Mouse (Mus musculus) CD4-positive, CD25-positive, alpha-beta regulatory T cell, adult 2 months (primary cell): ENCODE results near the gene Pias4.

Experiments
- DNase-seq: peaks from one replicate; pipeline ENCODE4 v3.0.0-alpha.2; 2012; ENCODE audit warnings: low read depth, low spot score

Gene Pias4

DNA sequence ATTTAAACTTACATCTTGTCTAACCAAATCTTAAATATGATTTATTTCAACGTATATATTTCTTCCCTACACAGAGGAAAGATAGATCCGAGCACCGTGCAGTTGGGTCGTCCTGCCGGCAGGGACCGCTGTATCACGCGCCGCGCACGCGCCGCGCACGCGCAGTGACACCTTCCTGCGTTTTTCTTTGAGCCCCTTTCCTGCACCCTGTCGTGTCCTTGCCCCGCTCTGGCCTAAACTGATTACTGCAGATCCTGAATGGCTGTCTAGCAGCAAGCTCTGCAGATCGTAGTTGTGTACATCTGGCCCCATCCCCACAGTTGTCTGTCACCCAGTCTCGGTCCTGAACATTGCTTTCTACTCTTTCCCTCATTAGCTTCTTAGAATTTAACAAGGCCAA is 5.4 kb upstream of the Pias4 start:
- peak; percentile 93 for DNase-seq

- DNase-seq, result peak; percentile 76
Measured at GRCm38 (mm10) chr10:81169411-81169900, 1.7 kb upstream of the Pias4 start.

GRCm38 (mm10) chr10:81168521-81169244 is 960 bp upstream of the Pias4 start:
- peak; percentile 89 for DNase-seq

DNA sequence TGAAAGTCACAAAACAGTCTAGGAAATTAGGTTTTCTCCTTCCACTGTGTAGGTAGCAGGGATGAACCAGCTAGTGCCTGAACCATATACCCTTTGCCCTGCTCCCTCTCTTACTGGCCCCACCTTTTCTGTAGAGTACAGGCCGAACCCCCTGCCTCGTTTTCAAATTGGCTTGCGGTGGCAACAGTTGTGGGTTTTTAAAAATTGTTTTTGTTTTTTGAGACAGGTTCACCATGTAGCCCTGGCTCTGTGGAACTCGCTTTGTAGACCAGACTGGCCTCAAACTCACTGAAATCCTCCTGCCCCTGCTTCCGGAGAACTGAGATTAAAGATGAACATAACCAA is 336 bp upstream of the Pias4 start:
- no peak for DNase-seq

DNA sequence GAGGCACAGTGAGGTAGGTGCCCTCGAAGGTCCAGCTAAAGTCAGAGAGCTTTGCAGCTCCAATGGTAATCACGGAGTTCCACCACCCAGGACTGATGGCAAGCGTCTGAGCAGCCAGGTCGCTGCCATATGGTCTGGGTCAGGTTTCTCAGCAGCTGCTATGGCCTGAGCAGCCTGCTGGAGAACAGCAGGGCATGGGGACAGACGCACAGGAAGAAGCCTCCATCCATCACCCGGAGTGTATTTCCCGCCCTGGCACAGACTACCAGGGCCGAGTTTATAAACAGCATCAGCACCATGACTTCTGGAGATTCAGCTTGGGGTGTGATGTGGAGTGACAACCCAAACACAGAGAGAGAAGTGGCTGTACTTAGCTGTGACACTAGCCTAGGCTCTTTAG is 2.6 kb downstream of the Pias4 start:
- DNase-seq, result no peak

GRCm38 (mm10) chr10:81162318-81162652 is 5.4 kb downstream of the Pias4 start:
- DNase-seq, result no peak

DNA sequence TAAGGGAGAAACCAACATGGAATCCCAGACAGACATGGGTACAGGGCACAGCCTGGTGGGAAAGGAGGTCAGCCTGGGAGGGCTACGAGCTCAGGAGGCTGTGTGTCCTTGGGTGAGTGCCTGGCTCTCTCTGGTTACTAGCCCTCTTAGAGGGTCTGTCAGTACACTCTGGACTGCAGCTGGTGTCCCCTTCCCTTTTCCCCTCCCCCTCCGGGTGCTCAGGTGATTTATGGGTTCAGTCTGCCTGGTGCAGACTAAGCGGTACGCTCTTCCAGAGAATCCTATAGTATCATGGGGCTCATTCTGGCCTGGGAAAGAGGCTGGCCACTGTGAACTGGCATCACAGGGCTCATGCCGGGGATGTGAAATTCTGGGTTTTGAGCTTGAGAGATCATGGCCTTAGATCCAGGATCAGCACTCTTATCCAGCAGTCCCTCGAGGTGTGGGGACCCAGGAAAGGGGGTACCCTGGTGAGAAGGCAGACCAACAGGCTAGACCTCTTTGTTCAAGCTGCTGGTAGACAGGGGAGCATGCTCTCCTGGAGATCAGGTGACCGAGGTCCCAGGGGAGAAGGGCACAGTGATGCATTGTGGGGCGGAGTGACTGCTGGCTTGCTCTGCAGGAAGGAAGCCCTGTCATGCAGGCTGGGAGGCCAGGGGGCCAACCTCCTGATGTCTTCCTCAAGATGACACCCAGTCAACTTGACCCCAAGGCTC is 6.0 kb downstream of the Pias4 start:
- no peak for DNase-seq

GRCm38 (mm10) chr10:81154736-81155135 is 13.0 kb downstream of the Pias4 start:
- no peak for DNase-seq

DNA sequence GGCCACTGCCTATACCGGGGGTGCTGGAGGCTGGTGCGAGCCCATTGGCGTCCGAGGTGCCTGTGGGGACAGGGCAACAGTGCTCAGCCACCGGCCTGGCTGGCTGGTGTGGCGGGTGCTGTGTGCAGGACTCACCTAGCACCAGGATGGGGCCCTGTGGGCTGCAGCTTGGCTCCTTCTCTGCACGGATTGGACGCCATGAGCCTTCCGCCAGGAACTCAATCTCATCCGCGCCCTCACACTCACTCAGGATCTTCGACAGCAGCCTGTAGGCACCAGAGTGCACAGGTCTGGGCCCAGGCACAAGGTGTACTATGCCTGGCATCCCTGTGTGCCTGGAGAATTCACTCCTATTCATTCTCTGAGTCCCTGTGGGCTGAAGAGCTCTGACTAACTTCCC is 13.4 kb downstream of the Pias4 start:
- DNase-seq, result no peak

DNA sequence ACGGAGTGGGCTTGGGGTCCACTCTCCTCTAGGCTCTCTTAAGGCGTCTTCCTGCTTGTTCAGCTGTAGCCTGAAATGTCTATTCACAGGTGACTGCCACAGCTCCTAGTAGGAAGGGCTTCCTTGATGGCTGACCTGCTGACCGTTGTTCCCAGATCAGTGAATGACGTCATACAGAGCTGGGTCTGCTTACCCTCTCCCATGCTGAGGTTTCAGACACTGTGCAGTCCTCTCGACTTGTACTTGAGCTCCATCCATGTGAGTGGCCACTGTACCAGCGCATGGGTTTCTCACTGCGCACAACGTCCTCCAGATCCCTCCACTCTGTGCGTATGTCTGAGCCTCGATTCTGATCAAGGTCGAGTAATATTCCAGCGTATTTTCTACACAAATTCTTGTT is 15.1 kb downstream of the Pias4 start:
- no peak for DNase-seq

DNA sequence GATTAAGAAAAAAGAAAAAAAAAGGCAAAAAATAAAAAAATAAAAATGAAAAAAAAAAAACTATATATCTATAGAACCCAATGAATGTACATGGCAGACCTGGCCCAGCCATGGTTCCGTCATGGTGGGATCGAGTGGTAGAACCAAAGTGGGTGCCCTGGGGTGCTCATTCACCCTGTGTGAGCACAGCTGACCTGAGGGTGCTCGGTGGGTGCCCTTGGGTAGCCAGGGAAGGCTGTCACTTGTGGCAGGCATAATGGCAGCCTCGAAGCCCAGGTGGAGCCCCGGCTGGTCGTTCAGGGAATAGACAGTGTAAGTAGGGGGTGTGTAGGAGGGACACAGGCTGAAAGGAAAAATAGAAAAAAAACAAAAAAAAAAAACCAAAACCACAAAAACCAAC is 16.5 kb downstream of the Pias4 start:
- DNase-seq, result no peak

DNA sequence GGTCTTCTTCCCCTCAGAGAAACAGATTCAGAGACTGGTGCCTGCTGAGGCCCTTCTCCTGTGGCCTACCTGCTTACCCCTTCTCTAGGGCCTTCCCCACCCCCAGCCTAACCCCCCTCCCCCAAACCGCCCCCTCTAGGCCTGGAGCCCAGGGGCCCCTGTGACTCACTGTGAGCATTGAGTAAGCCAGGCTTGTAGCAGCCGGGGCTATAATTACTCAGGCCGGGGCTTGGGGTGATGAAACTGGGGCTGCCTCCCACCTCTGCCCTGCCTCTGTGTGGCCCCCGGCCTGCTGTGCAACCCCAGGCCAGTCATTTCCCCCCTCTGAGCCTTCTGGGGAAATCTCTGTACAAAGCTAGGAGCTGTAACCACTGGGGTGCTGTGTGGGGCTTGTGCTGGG is 21.4 kb downstream of the Pias4 start:
- DNase-seq, result no peak

DNA sequence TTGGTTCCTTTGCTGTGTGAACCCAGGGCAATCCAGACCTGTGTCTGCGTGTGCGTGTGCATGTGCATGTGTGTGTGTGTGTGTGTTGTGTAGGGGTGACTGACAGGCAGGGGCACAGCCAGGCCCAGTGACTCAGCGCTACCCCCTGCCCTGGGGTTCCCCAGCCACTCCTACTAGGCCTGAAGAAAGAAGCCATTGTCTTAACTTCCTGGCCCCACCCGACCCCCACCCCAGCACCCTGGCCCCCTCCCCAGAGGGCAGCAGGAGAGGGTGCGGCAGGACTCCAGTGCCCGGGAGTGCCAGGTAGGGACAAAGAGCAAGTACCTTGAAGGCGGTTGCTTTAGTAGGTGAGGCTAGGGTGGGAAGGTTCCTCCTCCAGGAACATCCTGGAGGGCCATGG is 21.9 kb downstream of the Pias4 start:
- no peak for DNase-seq

DNA sequence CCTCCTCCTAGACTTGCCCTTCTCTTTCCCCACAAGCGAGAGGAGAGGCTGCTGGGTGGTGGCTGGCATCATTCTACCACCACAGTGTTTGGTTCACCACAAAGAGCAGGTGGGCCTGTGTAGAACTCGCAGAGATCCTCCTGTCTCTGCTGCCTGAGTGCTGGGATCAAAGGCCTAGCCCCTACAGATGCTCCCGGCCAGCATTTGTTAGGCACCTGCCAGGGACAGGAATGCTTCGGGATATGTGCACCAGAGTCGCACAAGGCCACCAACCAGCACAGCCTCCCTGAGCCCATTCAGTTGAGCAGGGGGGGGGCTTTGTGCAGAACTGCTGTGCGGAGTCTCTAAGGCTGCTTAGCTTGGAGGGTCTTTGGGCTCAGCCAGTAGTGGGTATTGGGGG is 22.4 kb downstream of the Pias4 start:
- no peak for DNase-seq

DNA sequence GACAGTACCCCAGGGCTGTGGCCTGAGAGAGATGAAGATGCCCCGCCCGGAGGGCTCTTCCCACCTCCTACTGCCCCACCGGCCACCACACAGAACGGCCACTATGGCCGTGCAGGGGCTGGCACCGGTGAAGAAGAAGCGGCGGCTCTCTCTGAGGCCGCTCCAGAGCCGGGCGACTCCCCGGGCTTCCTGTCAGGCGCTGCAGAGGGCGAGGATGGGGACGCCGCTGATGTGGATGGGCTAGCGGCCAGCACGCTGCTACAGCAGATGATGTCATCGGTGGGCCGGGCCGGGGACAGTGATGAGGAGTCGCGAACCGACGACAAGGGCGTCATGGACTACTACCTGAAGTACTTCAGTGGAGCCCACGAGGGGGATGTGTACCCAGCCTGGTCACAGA is 23.1 kb downstream of the Pias4 start:
- DNase-seq, result no peak

GRCm38 (mm10) chr10:81143845-81144437 is 23.8 kb downstream of the Pias4 start:
- no peak for DNase-seq

GRCm38 (mm10) chr10:81143157-81143633 is 24.5 kb downstream of the Pias4 start:
- DNase-seq, result no peak

- DNase-seq, result no peak
Measured at GRCm38 (mm10) chr10:81142551-81142981, 25.2 kb downstream of the Pias4 start.

DNA sequence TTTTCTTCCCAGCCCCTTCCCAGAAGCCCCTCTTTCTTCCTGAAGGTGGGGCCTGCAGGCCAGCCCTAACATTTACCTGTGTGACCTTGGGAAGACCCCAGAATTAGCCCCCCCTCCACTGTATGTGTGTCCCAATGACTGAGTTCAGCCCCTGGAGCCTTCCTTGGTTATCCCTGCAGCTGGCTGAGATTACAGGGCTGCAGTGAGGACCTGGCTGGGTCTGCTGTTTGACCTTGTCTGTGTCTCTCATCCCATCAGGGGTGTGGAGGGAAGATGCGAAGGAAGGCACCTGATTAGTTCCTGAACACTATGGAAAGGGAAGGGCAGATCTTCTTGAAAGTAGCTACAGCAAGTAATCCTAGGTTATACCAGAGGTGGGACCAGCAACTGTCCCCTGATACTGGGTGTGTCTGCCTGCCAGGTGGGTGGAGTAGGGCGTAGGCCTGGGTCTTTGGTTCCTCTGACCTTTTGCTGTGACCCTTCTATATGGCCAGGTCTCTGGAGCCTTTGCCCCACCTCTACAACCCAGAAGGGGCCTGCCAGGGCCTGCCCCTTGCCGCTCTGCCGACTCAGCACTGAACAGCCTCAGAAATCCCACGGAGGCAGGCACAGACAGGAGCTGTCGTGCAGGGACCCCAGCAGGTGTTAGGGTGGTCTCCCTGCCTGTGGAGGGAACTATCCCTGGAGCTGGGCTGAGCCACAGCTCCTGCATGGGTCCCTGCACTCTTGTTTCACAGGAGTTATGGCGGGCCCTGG is 26.1 kb downstream of the Pias4 start:
- DNase-seq, result no peak

DNA sequence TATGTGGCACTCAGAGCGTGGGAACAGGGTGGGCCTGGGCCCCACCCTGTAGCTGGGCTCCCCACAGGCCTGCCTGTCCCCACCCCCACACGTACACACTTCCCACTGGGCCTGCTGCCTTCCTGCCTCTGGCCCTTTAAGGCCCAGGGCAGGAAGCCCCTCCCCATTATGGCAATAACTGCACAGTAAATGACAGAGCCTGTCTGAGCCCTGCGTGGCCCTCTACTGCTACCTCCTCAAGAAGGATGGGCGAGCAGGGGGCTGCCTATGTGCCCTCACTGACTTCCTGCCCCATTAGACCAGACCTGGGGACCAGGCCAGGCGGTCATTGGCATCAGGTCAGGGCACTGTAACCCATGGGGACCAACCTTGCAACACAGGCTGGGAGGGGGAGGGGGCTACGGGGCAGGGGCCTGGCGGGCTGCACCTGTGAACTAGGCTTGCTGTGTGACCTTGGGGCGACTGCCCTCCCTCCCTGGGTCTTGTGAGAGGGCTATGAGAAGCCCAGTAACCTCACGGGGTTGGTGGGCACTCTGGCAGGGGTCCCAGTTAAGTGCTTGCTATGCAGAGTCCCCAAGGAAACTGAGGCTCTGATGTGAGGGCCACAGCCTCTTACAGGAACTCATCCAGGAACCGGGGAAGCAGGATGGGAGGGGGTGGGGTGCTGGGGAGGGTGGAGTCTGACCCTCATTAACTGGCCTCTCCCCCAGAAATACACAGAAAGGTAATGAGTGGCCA is 26.8 kb downstream of the Pias4 start:
- DNase-seq, result peak; percentile 55

DNA sequence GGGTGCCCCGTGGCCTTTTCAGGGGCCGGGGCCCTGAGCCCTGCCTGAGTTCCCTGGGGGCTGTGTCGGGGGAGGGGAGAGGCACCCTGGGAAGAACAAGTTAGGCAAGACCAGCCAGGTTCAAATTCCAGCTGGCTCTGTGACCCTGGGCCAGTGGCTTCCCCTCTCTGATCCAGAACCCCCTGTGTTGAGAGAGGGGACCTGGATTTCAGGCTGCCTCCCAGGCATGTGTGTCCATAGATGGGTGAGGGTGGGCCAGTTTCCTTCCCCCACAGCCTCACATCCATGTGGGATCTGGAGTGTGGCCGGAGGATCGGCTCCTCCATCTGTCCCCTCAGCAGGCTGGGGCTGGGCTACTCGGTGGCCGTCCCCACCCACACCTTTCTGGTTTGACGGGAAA is 27.7 kb downstream of the Pias4 start:
- DNase-seq, result peak; percentile 23

- DNase-seq, result peak; percentile 29
Measured at GRCm38 (mm10) chr10:81139529-81139846, 28.2 kb downstream of the Pias4 start.
